Mouse (Mus musculus): ENCODE data around the gene Sem1. TPM values are rescaled to one million over a fixed set of nuclear protein-coding genes. Genes with fewer than 3 reads are reported as not detected.
"Not testable (repeated sequence)": the region's sequence is repeated elsewhere in the genome, so short reads cannot be mapped to it uniquely, and the experiment has no call there.

The Sem1 gene
- total RNA-seq (2015) = 160 and 197 TPM in 2 replicates
- 186 and 239 TPM in 2 replicates for total RNA-seq (2017)

- ATAC-seq (replicated peaks; ENCODE audit: poor library complexity) = peak; percentile 93
Observed at GRCm38 (mm10) chr6:6578304-6579149, at the start of gene Sem1. Gene Sem1, minus strand, starts transcription at chr6:6578663.

- no peak for ATAC-seq (replicated peaks; ENCODE audit: poor library complexity)
Observed at GRCm38 (mm10) chr6:6622846-6623749, 44.6 kb upstream of the Sem1 start.

- ATAC-seq (replicated peaks; ENCODE audit: poor library complexity) = no peak
Observed at GRCm38 (mm10) chr6:6603561-6604544, 25.4 kb upstream of the Sem1 start.

- ATAC-seq (replicated peaks; ENCODE audit: poor library complexity) = no peak
Observed at GRCm38 (mm10) chr6:6586313-6586712, 7.8 kb upstream of the Sem1 start.

GRCm38 (mm10) chr6:6581849-6582248 lies 3.4 kb upstream of the Sem1 start:
- ATAC-seq (replicated peaks; ENCODE audit: poor library complexity) = no peak

- ATAC-seq (replicated peaks; ENCODE audit: poor library complexity) = peak; percentile 68
Observed at GRCm38 (mm10) chr6:6577741-6578284, 650 bp downstream of the Sem1 start.

- ATAC-seq (replicated peaks; ENCODE audit: poor library complexity) = peak; percentile 30
Observed at GRCm38 (mm10) chr6:6577291-6577690, 1.2 kb downstream of the Sem1 start.

- ATAC-seq (replicated peaks; ENCODE audit: poor library complexity) = no peak
Observed at GRCm38 (mm10) chr6:6575796-6576195, 2.7 kb downstream of the Sem1 start.

- ATAC-seq (replicated peaks; ENCODE audit: poor library complexity) = no peak
Observed at GRCm38 (mm10) chr6:6568436-6568835, 10.0 kb downstream of the Sem1 start.

- peak; percentile 37; the same call in 1 of the 2 replicates for ATAC-seq (replicated peaks; ENCODE audit: poor library complexity)
Observed at GRCm38 (mm10) chr6:6563691-6564090, 14.8 kb downstream of the Sem1 start.

GRCm38 (mm10) chr6:6562716-6563115 lies 15.7 kb downstream of the Sem1 start:
- ATAC-seq (replicated peaks; ENCODE audit: poor library complexity) = no peak

- no peak for ATAC-seq (replicated peaks; ENCODE audit: poor library complexity)
Observed at GRCm38 (mm10) chr6:6557647-6558046, 20.8 kb downstream of the Sem1 start.

- no peak for ATAC-seq (replicated peaks; ENCODE audit: poor library complexity)
Observed at GRCm38 (mm10) chr6:6552006-6552405, 26.5 kb downstream of the Sem1 start.

- ATAC-seq (replicated peaks; ENCODE audit: poor library complexity) = no peak
Observed at GRCm38 (mm10) chr6:6547997-6548396, 30.5 kb downstream of the Sem1 start.

GRCm38 (mm10) chr6:6544255-6544645 lies 34.2 kb downstream of the Sem1 start:
- ATAC-seq (replicated peaks; ENCODE audit: poor library complexity) = no peak

- peak; percentile 37; the same call in 1 of the 2 replicates for ATAC-seq (replicated peaks; ENCODE audit: poor library complexity)
Observed at GRCm38 (mm10) chr6:6543606-6544254, 34.7 kb downstream of the Sem1 start.

- ATAC-seq (replicated peaks; ENCODE audit: poor library complexity) = peak; percentile 100
Observed at GRCm38 (mm10) chr6:6542133-6542532, 36.3 kb downstream of the Sem1 start.

GRCm38 (mm10) chr6:6536781-6537466 lies 41.5 kb downstream of the Sem1 start:
- ATAC-seq (replicated peaks; ENCODE audit: poor library complexity) = no peak

- not testable (repeated sequence) for ATAC-seq (replicated peaks; ENCODE audit: poor library complexity)
Observed at GRCm38 (mm10) chr6:6536359-6536758, 42.1 kb downstream of the Sem1 start.
